Mouse (Mus musculus): ENCODE results near the gene Sarnp.
A peak's percentile ranks its signal among the peaks of the same experiment; 100 is the strongest.

Sarnp gene

DNA sequence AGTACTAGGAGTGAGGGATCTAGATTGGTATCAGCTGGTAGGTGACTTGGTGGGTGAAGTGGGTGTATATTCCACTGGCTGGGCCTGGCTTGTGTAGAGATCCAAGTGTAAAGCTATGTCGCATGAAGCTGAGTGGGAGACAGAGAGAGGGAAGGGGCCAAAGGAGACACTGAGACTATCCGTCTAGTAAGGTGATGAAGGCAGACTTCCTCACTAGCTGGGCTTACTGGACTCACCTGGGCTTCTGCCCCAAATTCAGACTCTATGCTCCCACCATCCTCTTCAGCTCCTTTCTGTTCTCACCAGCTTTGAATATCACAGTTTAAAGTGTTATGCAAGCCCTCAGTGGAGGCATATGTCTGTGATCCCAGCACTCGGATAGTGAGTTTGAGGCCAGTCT is 99.5 kb downstream of the Sarnp start:
- no peak for DNase-seq (ENCODE audit: low read depth, low spot score)

DNA sequence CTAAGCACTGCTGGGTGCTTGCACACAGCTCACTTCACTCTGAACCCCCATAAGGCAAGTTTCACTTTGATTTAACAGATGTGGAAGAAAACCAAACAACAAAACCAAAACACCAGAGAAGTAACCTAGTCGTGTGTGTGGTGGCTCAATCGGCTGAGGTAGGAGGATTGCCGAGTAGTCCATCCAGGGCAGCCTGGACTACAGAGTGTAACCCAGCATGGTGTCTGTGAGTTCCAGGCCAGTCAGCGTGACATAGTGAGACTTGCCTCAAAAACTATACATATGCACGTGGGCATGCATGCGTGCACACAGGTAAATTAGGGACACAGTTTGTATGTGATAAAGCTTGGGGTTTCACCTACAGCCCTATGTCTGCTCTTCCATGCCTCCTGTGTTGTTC is 100.3 kb downstream of the Sarnp start:
- DNase-seq (ENCODE audit: low read depth, low spot score) = no peak

DNA sequence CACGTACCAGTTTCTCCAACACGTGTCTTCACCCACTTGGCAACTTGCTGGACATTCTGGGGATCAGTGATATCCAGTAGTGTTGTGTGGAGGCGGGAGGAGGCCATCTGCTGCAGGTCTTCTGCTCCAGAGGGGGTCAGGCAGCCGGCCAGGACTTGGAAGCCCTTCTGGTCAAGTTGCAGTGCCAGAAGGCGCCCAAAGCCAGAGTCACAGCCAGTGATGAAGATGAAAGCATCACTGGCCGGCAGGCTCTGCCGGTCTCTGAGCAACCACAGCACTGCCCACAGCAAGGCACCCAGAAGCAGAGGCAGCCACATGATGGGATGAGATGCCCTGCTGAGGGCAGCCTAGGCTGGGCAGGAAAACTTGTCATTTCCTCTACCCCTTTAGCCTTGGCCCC is 101.1 kb downstream of the Sarnp start:
- no peak for DNase-seq (ENCODE audit: low read depth, low spot score)

DNA sequence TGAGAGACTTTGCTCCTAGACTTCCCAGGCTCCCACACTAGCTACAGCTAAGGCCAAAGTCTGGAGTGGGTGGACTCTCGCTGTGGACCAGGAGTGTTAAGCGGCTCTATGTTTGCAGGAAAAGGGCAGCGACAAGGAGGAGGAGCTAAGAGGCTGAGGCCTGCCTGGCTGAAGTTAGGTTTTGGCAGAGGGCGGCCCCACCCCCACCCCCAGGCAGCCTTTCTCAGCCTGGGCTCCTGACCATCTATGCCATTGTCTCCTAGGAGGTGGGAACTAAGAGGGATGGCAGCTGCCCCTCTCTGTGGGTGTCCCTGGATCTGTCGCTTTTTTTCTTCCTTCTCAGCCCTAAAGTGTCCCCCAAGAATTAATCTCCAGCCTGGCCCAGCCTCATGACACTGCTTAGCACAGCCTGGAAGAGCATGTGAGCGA is 102.1 kb downstream of the Sarnp start:
- no peak for DNase-seq (ENCODE audit: low read depth, low spot score)

DNA sequence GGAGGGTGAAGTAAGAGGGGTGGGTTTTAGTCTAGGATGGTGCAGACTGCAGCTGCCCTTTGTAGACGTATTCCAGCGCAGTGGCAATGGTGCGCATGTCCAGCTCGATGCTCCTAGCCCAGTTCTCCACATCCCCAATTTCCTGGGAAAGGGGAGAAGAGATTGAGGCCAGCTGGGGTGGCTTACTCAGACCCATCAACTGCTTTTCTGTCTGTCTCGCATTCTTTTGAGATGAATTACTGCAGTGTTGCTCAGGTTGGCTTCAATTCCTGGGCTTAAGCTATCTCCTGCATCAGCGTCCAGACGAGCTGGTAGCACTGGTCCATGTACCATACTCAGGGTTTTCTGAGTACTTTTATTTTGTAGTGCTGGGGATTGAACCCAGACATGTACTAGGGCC is 102.8 kb downstream of the Sarnp start:
- DNase-seq (ENCODE audit: low read depth, low spot score) = no peak

DNA sequence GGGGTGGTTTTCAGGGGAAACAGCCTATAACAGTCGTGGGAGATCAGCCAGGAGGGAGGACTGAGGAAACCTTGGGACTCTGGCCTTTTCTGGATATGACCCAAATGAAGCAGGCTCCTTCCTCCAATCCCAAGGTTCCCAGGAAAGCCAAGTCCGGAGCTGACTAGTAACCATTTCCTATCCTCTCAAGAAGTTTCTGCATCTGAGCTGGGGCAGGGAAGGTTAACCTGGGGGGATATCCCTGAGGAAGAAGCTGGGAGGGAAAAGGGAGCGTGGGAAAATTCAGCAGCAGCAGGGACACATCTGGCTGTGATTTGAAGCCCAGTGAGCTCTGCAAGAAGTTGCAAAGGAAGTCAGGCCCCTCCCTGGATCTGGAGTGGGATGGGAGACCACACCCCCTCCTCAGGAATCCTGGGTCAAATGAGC is 103.6 kb downstream of the Sarnp start:
- DNase-seq (ENCODE audit: low read depth, low spot score) = no peak

DNA sequence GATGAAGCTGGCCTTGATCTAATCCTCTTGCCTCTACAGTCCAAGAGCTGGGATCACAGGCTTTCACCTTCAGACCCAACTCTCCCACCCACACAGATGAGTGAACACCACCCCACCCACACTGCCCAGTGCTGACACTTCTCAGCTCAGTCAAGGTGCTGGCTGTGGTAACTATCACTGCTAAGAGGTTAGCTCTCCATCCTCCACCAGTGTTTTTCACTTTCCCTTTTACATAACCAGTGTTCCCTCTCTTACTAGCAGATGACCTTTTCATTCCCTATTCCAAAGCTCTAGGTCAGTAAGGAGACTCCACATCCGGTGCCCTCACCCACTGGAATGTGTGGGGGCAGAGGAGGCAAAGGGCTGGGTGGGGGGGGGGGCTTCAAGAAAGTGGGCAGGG is 104.1 kb downstream of the Sarnp start:
- no peak for DNase-seq (ENCODE audit: low read depth, low spot score)

DNA sequence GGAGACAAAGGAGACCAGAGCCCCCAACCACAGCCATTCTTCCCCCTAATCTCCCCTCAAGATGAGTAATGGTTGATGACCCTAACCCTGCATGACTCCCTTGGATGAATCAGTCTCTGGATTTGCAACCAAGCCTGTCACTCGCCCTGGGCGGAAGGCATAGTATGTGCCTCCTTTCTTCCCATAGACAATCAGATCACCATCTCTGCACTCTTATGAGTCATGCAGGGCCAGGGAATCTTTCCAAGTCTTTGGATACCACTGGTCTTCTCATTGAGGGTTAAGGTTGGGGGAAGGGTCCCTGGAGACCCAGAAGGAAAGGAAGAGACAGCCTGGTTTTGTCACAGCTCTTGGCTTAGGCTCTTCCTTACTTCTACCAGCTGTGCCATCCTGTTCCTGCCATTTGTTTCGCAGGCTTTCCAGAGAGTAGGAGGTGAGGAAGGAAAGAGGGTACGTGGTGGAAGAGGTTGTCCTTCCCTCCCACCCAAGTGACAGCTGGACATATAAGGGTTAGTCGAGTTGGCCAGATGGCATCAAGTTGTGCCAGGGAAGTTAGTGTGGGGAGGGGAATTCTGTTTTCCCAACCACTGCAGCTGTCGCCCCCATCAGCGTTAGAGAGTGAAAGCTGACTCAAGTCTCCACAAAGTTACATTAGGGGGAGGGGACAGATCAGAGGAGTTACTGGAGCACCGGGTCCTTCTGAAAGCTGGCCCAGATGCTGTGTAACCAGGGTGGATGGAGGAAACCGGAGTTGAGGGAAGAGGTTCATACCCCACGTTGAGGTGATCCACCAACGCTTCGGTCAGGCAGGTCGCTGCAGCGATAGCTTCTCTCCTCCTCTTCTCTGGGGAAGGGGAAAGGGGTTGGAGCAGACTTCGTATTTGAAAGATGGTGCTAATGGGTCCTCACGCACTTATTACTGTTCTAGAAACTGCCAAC is 105.0 kb downstream of the Sarnp start:
- no peak for DNase-seq (ENCODE audit: low read depth, low spot score)

DNA sequence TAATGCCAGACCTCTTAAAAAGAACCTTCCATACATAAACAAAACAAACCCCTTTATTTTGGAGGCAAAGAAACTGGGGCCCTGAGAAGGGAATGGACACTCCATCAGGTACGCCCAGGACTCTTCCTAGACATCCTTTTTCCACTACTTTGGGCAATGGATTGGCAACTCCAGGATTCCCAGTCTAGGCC is 105.6 kb downstream of the Sarnp start, which contains the start of gene Rdh5:
TSS of gene Rdh5 (minus strand) at position 67 of the 191 bp plus-strand sequence.
- no peak for DNase-seq (ENCODE audit: low read depth, low spot score)

DNA sequence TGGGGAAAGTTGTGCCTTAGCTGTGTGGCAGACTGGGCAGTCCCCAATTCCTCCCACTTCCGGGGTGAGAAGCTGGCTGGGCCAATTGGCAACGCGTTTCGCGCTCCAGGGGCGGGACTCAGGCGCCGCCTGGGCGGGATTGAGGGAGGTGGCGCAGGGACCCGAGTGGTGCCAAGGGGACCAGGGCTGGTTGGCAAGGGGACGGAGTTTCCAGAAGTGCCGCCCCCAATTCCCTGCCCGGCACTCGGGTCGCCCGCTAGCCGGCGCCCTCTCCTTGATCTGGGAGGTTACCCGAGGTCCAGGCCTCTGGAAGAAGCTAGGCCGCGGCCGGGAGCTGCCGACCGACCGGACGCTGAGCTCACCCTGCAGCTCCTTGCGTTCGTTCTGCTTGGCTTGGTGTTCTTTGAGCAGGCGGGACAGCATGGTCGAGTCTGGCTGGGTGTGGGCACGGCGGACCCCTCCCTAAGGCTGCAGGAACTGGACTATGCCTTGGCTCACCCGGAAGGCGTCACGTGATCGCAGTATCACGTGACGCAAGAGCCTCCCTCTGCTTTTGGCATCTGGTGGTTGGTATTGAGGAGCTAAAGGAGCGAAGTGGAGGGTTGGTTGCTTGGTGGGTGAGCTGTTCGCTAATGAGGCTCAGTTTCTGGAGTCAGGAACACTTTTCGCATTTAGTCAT is 106.0 kb downstream of the Sarnp start:
- DNase-seq (ENCODE audit: low read depth, low spot score) = peak; percentile 81

DNA sequence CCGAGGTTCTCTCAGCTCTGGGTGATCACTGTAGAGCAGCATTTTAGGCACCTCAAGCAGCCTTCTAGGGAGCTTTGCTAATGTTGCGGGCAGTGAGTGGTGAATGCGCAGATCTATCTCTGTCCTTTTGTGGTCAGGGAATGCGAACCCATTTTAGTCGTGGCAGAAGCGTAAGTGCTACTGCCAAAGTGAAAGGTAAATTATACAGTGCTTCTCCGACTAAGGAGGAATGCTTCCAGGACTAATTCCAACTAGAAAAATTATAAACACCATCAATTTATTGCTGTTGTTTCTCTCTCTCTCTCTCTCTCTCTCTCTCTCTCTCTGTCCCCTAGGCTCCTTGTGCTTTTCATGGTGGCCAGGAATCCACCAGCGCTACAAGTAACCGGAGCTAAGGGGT is 106.8 kb downstream of the Sarnp start, which contains the start of gene Bloc1s1:
TSS of gene Bloc1s1 (minus strand) at position 101 of the 400 bp plus-strand sequence.
- no peak for DNase-seq (ENCODE audit: low read depth, low spot score)
